Mouse (Mus musculus) frontal cortex, adult (tissue): ENCODE data around the gene Galnt7.

Source experiments
- ATAC-seq: cut with Nextera tagmentation; 2 replicates; pipeline ENCODE4 v1.9.2; 2017; ENCODE audit warnings: mild to moderate bottlenecking, moderate library complexity, mixed read lengths; ENCODE audit not compliant: low TSS enrichment

Galnt7 gene

DNA sequence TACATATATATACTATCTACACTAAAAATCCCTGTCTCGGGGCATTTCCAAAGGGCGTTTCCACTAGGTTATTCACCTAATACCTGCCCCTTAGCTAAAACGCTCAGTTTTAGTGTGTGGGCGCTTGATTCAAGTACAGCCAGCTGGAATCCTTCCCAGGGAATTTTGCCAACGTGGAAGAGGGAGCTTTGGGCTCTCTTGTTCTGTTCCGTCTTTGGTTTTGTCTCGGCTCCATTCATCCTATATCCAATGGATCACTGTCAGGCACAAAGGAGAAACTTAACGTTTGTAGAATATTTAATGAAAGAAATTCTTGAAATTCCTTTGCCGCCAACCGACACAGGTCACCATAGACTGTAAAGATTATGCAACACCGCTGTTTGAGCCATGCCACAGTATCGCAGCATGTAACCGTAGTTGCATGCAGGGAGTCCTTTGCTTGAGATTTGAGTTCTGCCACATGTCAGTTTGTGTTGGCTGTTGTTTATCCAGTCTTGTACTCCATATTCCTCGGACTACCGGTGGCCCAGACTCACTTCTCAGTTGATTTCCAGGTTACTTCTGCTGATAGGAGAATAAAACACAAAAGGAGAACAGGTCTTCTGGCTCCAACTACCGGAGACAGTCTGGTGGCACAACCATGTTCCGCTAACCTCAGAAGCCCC lies 153.9 kb downstream of the Galnt7 start:
- peak; percentile 50 for ATAC-seq

DNA sequence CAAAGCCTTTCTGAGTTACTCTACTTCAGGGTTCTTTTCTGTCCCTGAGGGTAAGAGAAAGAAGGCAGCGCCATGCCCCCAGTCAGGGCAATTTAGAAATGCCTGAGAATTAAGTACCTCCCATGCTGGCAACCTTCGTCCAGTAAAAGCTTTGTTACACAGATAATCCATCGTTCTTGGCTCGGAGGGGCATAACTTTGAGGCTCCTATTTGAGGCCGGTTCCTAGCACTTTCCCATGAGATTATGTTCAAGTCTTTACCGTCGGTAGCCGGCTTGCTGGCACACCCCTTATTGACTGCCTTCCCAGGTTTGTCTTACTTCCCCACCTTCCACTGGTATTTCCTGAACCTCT lies 154.4 kb downstream of the Galnt7 start:
- no peak for ATAC-seq

DNA sequence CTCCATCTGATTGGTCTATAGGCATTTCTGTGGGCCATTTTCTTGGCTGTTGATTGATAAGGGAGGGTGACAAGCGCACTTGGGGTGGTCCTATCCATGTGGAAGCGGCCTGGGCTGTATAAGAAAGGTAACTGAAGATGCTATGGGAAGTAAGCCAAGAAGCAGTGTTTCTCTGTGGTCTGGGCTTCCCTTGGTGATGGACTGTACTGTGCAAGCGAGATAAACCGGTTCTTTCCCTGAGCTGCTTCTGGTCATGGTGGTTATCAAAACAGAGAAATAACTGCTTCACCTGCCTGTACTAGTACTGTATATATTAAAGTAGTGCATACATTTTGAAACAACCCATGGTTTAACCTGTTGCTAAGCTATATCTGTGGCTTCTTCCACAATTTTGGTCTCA lies 161.0 kb downstream of the Galnt7 start:
- ATAC-seq, result no peak

DNA sequence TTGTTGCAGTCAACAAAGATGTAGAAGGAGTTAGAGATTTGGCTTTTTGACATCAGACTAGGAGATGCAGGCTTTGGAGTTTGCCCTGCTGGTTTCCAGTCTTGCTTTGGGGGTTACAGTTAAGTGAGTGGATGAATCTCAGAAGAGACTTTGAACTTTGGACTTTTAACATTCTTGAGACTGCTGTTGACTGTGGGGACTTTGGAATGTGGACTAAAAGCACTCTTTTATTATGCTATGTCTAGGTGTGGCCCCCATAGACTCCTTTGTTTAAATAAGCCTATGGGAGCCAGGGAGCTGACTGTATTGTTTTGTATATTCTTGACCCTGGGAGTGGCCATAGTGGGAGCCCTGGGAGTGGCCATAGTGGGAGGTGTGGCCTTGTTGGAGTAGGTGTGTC lies 162.9 kb downstream of the Galnt7 start:
- ATAC-seq, result no peak

DNA sequence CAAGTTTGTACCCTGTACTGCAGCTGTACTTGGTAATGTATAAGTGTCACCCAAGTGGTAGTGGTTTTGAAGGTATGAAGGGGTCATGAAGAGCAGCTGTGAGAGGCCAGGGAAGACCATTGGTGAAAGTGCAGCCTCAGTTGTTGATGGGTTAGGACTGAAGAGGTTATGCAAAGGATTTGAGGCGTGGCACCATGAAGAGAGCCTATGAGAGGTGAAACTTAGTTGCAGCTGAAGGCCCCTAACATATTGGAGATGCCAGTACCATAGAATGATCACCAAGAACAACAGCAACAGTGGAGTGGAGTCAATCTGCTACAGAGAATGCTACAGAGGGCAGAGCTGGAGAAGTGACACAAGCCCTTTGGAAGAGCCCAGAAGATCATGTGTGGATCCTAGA lies 163.5 kb downstream of the Galnt7 start:
- no peak for ATAC-seq

DNA sequence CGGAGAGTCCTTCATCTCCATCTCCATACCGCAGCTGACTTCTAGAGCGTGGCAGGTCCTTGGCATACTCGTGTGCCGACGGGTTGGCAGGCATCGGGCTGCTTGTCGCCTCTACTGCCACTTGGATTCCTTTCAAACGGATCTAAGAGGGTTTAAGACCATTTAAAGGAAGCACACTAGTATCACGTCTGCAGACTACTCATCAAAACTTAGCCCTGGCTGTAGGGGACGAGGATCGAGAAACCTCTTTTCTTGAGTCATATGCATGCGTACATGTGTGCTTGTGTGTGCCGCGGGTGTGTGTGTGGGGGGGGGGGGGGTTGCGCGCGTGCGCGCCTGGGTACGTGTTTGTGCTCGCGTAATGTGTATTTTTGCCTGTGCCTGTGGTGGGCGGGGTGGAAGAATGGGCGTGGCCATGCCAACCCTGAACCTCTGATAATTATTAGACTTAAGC lies 164.5 kb downstream of the Galnt7 start:
- ATAC-seq, result peak; percentile 18

DNA sequence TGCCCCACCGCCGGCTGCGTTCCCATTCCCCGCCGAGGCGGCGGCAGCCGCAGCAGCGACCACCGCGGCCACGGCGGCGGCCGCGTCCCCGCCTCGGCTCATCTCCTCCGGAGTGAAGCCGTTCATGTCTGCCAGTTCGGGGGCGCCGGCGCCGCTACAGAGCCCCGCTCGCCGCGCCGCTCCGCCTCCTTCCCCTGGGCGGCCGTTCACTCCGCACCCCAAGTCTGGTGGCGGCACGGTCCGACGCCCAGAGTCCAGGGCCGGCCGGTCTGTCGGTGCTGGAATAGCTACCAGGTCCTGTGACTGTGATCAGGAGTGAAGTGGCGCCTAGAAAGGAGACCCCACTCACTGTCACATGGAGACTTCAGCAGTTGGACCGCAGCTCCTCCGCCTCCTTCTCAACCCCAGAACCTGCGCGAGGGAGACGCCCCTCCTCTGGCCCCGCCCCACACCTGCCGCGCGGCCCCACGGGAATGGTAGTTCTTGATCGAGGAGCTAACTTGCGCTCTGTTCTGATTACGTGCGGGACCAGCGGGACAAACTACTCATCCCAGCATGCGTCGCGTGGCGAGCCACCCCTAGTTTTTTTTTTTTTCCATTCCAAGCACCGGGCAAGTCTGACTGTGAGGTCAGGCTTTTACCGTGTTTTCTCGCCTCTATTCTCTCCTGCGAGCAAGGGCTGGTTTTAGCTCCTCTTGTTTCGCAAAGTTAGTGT lies 165.2 kb downstream of the Galnt7 start, which contains the start of gene Sap30:
Gene Sap30, minus strand, starts transcription at position 420 of the 715 bp plus-strand sequence.
- peak; percentile 94 for ATAC-seq

DNA sequence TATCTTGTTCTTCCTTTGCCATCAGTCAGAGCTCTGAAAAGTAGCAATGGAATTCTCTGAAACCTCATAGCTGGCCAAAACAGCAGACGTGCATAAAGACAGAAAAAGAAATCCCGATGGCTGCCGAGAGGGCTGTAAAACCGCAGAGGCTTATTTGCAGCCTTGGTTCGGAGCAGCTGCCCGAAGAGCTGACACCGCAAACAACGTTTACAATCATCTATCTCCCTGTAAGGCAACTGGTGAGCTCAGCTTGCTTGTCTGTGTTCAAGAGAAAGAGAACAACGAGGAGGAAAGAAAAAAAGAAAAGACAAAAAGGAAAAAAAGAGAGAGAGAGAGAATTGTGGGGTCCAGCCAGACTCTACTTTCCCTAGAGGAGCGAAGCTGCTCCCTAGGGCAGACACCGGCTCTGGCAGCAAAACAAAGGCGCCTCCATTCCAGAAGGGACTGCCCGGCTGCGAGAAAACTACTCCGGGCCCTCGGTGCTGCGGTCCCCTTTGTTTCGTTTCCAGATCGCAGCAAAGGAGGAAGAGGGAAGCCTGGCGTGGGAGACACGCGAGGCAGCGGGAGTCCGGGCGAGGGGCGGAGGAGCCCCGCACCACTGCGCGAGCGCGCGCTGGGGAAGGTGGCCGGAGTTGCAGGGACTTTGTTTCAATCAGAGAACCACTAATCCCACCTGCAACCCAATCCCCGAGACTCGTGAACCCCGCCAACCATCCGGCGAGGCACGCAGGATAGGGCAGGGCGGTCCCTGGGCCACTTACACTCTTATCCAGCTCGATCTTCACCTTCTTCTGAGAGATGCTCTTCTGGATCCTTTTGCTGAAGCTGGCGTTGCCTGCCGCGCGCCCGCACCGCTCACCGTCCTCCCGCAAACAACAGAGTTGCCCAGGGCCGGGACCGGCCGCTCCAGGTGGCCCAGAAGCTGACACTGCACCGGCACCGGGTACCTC lies 166.1 kb downstream of the Galnt7 start:
- ATAC-seq, result peak; percentile 42

DNA sequence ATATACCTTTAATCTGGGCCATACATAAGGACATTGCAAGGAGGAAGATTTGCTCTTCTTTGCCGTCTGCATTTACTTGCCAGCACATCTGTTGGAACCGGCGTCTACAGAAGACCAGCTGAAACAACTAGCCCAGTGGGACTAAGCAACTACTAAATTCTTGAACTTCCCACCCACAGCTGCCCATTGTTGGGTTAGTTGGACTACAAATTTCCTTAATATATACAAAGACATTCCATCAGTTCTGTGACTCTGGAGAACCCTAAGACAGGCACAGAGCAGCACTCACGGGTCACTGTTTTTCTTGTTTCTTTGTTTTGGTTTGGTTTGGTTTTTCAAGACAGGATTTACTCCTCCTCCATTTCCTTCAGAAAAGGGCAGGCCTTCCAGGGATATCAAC lies 172.2 kb downstream of the Galnt7 start:
- ATAC-seq, result no peak

DNA sequence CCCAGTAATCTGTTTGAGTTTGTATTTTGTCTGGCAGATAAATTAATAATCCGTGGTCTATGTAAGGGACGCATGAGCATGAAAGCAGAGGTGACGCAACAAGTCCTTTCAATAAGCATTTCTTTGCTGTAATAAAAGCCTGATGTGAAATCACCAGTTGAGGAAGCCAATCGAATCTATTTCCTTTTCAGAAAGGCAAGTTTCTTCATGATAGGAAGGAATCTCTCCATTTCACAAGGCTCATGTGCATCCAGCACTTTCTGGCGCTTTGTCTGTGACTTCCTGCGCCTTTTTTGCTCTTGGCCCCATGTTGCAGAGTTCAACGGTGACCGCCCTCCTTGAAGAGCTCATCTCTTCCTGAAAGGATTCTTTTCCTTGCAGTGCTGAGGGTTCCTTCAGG lies 173.1 kb downstream of the Galnt7 start:
- ATAC-seq, result no peak

DNA sequence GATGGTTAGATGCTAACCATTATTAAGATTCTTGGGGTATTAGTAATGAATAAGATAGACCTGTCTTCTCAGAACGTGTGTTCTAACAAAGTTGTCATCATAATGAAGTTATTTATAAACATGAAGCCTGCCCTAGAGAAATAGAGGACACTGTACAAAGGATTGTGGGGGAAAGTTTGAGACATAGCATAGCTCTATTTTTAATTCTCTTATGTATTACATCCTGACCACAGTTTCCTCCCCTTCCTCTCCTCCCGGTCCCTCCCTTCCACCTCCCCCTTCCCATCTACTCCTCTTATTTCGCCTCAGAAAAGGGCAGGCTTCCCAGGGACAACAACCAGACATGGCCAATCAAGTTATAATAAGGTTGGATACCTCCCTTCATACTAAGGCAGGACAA lies 174.4 kb downstream of the Galnt7 start:
- no peak for ATAC-seq
